Mouse (Mus musculus): Measurements from ENCODE around the gene Arhgap27.

GRCm38 (mm10) chr11:103360661-103361081 lies 2.8 kb downstream of the Arhgap27 start:
- no peak for TF ChIP-seq CTCF (IDR thresholded peaks at IDR 0.05; ENCODE audit: extremely low read depth, insufficient read depth, low read length)
- TF ChIP-seq POLR2A (IDR thresholded peaks at IDR 0.05; ENCODE audit: extremely low read depth, insufficient read depth, low read length) = no peak
